Mouse (Mus musculus) Muller cell, postnatal 12 days (primary cell): ENCODE measurements at regions not wholly inside any gene's neighbourhood (a gene's known extent, or its start where the extent isn't known, plus 50 kb on each side); places are given as distances from the start of the nearest gene placed in this dataset.

ENCODE experiments used
- DNase-seq: peaks from one replicate; pipeline ENCODE4 v3.0.0-alpha.2; 2015; ENCODE audit errors: inconsistent ontology term

DNA sequence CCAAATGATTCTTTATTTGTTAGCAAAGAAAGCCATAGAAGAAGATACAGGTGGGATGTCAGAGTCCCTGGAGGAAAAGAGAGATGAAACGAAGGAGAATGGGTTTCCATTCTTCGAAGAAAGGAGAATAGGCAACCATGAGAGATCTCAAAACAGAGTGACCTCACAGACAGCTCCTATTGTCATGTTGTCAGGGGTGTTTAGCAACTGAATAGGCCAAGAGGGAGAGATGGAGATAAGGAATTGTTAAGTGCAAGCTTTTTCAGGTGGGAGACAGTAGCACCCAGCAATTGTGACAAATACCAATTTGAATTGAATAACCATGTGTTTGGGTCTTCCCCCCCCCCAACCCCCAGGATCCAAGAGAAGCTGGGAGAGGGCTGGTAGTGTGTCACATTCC is 1121.0 kb upstream of the 1700015G11Rik start:
- DNase-seq, result no peak

DNA sequence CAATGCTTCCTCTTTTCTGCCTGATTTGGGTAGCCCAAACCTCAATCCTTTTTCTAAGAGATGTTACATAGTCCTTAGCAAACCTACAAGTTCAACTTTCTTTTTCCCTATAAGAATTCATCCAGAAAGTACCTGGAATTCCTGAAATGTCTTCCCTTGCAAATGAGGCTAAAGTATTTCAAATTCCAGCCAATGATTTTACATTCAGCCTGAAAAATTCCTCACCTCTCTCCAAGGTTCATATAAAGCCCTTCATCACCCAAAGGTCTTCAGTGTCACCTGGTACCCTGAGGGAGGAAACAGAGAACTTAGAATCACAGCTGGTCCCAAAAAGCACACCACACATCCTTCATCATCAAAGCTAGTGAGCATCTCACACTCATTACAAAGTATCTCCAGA is 1102.1 kb upstream of the 1700015G11Rik start:
- no peak for DNase-seq

DNA sequence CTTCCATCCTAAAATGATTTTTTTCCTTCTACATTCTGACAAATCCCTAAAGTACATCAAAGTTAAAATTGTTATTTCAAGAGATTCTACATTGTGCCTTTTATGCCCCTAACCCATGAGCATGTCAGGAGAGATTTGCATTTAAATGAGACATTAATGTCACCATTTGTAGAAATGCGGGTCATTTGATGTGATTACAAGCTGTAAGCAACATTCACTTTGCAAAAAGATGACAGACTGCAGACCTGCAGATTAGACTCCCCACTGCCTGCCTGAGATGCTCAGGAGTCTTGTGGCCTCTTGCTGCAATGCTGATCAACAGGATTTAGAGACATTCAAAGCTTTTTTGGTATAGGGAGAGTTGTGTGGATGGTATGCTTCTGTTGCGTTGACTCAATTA is 1100.3 kb upstream of the 1700015G11Rik start:
- DNase-seq, result no peak

DNA sequence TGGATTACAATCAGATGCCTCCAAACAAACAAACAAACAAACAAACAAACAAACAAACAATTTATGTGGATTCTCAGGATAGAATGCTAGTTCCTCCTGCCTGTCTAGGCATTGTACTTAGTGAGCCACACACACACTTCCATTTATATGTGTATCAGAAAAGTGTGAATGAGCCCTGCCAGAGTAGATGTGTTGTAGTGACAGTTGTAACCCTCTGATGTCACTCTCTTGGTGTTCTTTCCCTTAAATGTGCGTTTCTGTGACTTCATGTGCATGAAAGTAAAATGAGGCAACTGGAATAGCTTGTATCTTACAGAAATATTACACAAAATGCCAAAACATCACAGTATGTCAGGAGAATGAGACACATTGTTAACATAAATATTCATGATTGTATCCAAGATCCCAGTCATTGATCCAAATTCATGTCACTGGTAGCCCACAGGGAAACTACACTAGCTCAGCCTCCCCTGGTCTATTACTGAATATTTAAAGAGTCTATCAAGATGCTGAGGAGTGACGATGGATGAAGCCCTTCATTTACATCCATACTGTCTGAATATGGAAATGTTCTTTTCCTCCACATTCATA is 1093.8 kb upstream of the 1700015G11Rik start:
- DNase-seq, result no peak

DNA sequence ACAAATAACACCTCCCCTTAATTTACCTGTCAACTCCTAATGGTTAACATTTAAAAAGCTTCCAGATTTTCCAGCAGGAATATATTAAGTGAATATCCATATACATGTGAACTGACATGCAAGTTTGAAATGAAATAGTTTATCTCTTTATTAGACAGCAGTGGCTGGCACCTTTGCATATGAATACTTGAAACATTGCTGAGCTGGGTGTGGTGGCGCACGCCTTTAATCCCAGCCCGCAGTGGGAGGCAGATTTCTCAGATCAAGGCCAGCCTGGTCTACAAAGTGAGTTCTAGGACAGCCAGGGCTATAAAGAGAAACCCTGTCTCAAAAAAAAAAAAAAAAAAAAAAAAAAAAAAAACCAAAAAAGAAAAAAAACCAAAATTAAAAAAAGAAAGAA is 1092.1 kb upstream of the 1700015G11Rik start:
- no peak for DNase-seq

DNA sequence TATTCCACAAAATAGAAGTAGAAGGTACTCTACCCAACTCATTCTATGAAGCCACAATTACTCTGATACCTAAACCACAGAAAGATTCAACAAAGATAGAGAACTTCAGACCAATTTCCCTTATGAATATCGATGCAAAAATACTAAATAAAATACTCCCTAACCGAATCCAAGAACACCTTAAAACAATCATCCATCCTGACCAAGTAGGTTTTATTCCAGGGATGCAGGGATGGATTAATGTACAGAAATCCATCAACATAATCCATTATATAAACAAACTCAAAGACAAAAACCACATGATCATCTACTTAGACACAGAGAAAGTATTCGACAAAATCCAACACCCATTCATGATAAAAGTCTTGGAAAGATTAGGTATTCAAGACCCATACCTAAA is 1070.3 kb upstream of the 1700015G11Rik start:
- peak; percentile 76 for DNase-seq

DNA sequence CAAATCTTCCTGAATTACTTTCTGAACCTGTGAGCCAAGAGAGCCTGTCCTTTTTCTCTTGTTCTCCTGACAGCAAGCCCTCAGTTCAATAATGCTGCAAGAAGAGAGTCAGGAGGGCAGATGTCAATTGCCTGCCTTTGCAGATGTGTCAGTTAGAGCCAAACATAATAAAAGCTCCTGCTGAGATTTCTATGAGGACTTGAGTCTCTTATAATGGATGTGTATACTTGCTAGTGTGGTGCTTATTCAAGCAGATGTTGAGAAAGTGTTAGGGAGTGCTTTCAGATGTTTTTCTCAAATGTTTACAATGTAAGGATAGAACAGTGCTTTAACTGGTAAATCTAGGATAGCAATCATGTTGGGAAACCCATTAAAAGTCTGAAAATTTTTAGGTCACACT is 1055.1 kb upstream of the 1700015G11Rik start:
- no peak for DNase-seq
